Mouse (Mus musculus) gastrocnemius, postnatal 36 days (tissue): ENCODE measurements at regions not wholly inside any gene's neighbourhood (a gene's known extent, or its start where the extent isn't known, plus 50 kb on each side); places are given as distances from the start of the nearest gene placed in this dataset.

ENCODE experiments used
- DNase-seq, 2 experiments: peaks; one replicate each; pipeline ENCODE4 v3.0.0; 2022
- intact Hi-C: fragments of 180-260 bp; cut with DNase I; formaldehyde crosslinking; loops from one replicate; pipeline ENCODE4 v1.15.1; 2025

GRCm38 (mm10) chr3:120541556-120542476 is 629.7 kb downstream of the Rwdd3 start:
- no peak for DNase-seq
- intact Hi-C loops: no loop called here

GRCm38 (mm10) chr3:120533901-120534300 is 637.6 kb downstream of the Rwdd3 start:
- DNase-seq: no peak
- intact Hi-C loops: no loop called here

GRCm38 (mm10) chr3:120531880-120532580 is 639.5 kb downstream of the Rwdd3 start:
- intact Hi-C loops: no loop called here
- DNase-seq: no peak

GRCm38 (mm10) chr3:120511651-120512050 is 659.8 kb downstream of the Rwdd3 start:
- intact Hi-C loops: no loop called here
- no peak for DNase-seq

- intact Hi-C loops: no loop called here
- no peak for DNase-seq
Measured at GRCm38 (mm10) chr3:120498937-120499336, 672.6 kb downstream of the Rwdd3 start.

- intact Hi-C loops: no loop called here
- no peak for DNase-seq
Measured at GRCm38 (mm10) chr3:120477934-120478333, 693.6 kb downstream of the Rwdd3 start.

GRCm38 (mm10) chr3:120477232-120477631 is 693.0 kb upstream of the Ptbp2 start:
- no peak for DNase-seq
- intact Hi-C loops: no loop called here

GRCm38 (mm10) chr3:120473645-120474038 is 689.4 kb upstream of the Ptbp2 start:
- intact Hi-C loops: no loop called here
- no peak for DNase-seq

- intact Hi-C loops: no loop called here
- DNase-seq: no peak
Measured at GRCm38 (mm10) chr3:120472687-120473644, 688.7 kb upstream of the Ptbp2 start.

GRCm38 (mm10) chr3:120471878-120472444 is 687.7 kb upstream of the Ptbp2 start:
- intact Hi-C loops: no loop called here
- DNase-seq: no peak

GRCm38 (mm10) chr3:120468887-120469286 is 684.6 kb upstream of the Ptbp2 start:
- DNase-seq: no peak
- intact Hi-C loops: no loop called here

- DNase-seq: no peak
- intact Hi-C loops: no loop called here
Measured at GRCm38 (mm10) chr3:120460717-120461116, 676.5 kb upstream of the Ptbp2 start.

- intact Hi-C loops: no loop called here
- no peak for DNase-seq
Measured at GRCm38 (mm10) chr3:120457912-120458311, 673.6 kb upstream of the Ptbp2 start.

- DNase-seq: no peak
- intact Hi-C loops: no loop called here
Measured at GRCm38 (mm10) chr3:120441127-120441526, 656.9 kb upstream of the Ptbp2 start.

- no peak for DNase-seq
- intact Hi-C loops: no loop called here
Measured at GRCm38 (mm10) chr3:120430285-120430684, 646.0 kb upstream of the Ptbp2 start.

- DNase-seq: no peak
- intact Hi-C loops: no loop called here
Measured at GRCm38 (mm10) chr3:120416634-120417033, 632.4 kb upstream of the Ptbp2 start.

- intact Hi-C loops: no loop called here
- no peak for DNase-seq
Measured at GRCm38 (mm10) chr3:120375688-120376289, 591.5 kb upstream of the Ptbp2 start.

GRCm38 (mm10) chr3:120342747-120343377 is 558.6 kb upstream of the Ptbp2 start:
- no peak for DNase-seq
- intact Hi-C loops: no loop called here

GRCm38 (mm10) chr3:120341882-120342281 is 557.6 kb upstream of the Ptbp2 start:
- intact Hi-C loops: no loop called here
- DNase-seq: no peak
